Mouse (Mus musculus): ENCODE results near the gene Mlf2. TPM values are rescaled to one million over a fixed set of nuclear protein-coding genes. Genes with fewer than 3 reads are reported as not detected.
A peak's percentile ranks its signal among the peaks of the same experiment; 100 is the strongest.

Mlf2 gene
- total RNA-seq, 1 experiment, result 196 TPM

DNA sequence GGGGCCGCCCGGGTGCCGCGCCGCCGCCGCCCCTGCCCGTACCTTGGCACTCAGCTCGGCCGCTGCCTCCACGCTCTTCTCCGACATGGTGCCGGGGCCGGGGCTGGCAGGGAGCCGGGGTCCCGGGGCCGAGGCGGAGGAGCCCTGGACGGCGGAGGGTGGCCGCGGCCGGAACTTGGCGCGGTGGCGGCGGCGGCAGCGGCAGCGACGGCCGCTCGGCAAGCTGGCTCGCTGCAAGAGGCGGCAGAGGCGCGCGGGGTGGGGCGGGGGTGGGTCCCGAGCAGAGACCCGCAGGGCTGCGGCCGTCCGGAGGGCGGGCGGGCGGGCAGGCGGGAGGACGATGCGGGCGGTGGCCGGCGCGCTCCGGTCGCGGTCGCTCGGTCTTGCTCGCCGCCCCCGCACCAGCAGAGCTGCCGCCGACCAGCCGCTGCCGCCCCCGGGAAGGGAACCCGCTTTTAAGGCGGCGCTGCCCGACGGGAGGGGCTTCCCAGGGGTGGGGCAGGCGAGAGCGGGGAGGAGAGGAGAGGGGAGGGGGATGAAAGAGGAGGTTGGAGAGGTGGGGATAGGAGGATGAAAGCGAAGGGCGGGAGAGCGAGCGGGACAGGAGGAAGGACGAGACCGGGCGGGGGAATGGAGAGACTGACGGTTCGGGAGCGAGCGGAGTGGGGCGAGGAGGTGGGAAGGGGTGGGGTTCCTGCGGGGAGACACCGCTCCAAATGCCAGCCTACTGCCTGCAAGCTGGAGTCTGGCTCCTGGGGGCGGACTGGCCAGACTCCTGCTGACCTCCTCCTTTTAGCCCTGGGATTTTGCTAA, 13.5 kb upstream of the Mlf2 start:
- peaks cover 9% of the 10 kb centered on the region; the same call in 1 of the 2 replicates for H3K36me3 ChIP-seq (ENCODE audit: control insufficient read depth, insufficient read depth, low read length, poor library complexity, severe bottlenecking)
- peak overlapping the region; percentile 95 for H3K27ac ChIP-seq (ENCODE audit: insufficient read depth, low read depth, low read length, poor library complexity, severe bottlenecking)
- H3K9ac ChIP-seq (ENCODE audit: insufficient read depth, low read depth, low read length, poor library complexity, severe bottlenecking), result peak overlapping the region; percentile 97
- H3K4me1 ChIP-seq (ENCODE audit: control insufficient read depth in 2 of 2, insufficient read depth in 2 of 2, low read length in 2 of 2, poor library complexity in 1 of 2), result peaks cover 5 to 36% of the 10 kb centered on the region in 2 experiments
- peak overlapping the region; percentile 96 to 98 for H3K4me3 ChIP-seq (ENCODE audit: insufficient read depth in 1 of 2, low read depth in 1 of 2, low read length in 2 of 2, poor library complexity in 1 of 2, severe bottlenecking in 1 of 2)
- TF ChIP-seq HCFC1 (IDR thresholded peaks at IDR 0.05; ENCODE audit: borderline replicate concordance, insufficient read depth, low read length) (0 out of 2 replicates have a peak, but pooled peaks have one; percentile 48), ZNF384 (IDR thresholded peaks at IDR 0.05; ENCODE audit: low read depth, low read length) (no peak)
- in situ Hi-C loops (cut with MboI; ENCODE audit: low sequenced_read_pairs in 2 of 2, unreplicated experiment in 2 of 2), result no loop called here
- DNase-seq (ENCODE audit: low read depth, low spot score), result peak; percentile 89
- no peaks in the 10 kb centered on the region for H3K9me3 ChIP-seq (ENCODE audit: control insufficient read depth, insufficient read depth, low read depth, low read length)

GRCm38 (mm10) chr6:124918331-124918690, 12.9 kb upstream of the Mlf2 start:
- in situ Hi-C loops (cut with MboI; ENCODE audit: low sequenced_read_pairs in 2 of 2, unreplicated experiment in 2 of 2), result no loop called here
- H3K4me1 ChIP-seq (ENCODE audit: control insufficient read depth in 2 of 2, insufficient read depth in 2 of 2, low read length in 2 of 2, poor library complexity in 1 of 2), result peaks cover 5 to 36% of the 10 kb centered on the region in 2 experiments

GRCm38 (mm10) chr6:124918890-124919627, 12.1 kb upstream of the Mlf2 start:
- H3K4me3 ChIP-seq (ENCODE audit: insufficient read depth in 1 of 2, low read depth in 1 of 2, low read length in 2 of 2, poor library complexity in 1 of 2, severe bottlenecking in 1 of 2), result peak overlapping the region in 1 of 2 experiments; percentile 10; a peak in 1 of 4 replicates
- no peak for DNase-seq (ENCODE audit: low read depth, low spot score)
- peak overlapping the region; percentile 14; the same call in 1 of the 2 replicates for H3K9ac ChIP-seq (ENCODE audit: insufficient read depth, low read depth, low read length, poor library complexity, severe bottlenecking)
- peaks cover 8% of the 10 kb centered on the region; the same call in 1 of the 2 replicates for H3K36me3 ChIP-seq (ENCODE audit: control insufficient read depth, insufficient read depth, low read length, poor library complexity, severe bottlenecking)
- H3K4me1 ChIP-seq (ENCODE audit: control insufficient read depth in 2 of 2, insufficient read depth in 2 of 2, low read length in 2 of 2, poor library complexity in 1 of 2), result peaks cover 5 to 30% of the 10 kb centered on the region in 2 experiments
- no peaks in the 10 kb centered on the region for H3K9me3 ChIP-seq (ENCODE audit: control insufficient read depth, insufficient read depth, low read depth, low read length)
- no peak for TF ChIP-seq HCFC1 (IDR thresholded peaks at IDR 0.05; ENCODE audit: borderline replicate concordance, insufficient read depth, low read length)
- no peak for TF ChIP-seq CHD2 (IDR thresholded peaks at IDR 0.05; ENCODE audit: low read depth, low read length)
- TF ChIP-seq ZNF384 (IDR thresholded peaks at IDR 0.05; ENCODE audit: low read depth, low read length), result no peak
- TF ChIP-seq ZC3H11A (IDR thresholded peaks at IDR 0.05; ENCODE audit: borderline replicate concordance, low read depth, low read length), result no peak
- TF ChIP-seq MAFK (IDR thresholded peaks at IDR 0.05; ENCODE audit: insufficient read depth, low read depth, low read length), result no peak
- peak overlapping the region; percentile 56; the same call in 1 of the 2 replicates for H3K27ac ChIP-seq (ENCODE audit: insufficient read depth, low read depth, low read length, poor library complexity, severe bottlenecking)
- in situ Hi-C loops (cut with MboI; ENCODE audit: low sequenced_read_pairs in 2 of 2, unreplicated experiment in 2 of 2), result no loop called here

More at GRCm38 (mm10) chr6:124918331-124918690, 12.9 kb upstream of the Mlf2 start:
- H3K4me3 ChIP-seq (ENCODE audit: insufficient read depth in 1 of 2, low read depth in 1 of 2, low read length in 2 of 2, poor library complexity in 1 of 2, severe bottlenecking in 1 of 2), result peak overlapping the region; percentile 71 to 98
- H3K36me3 ChIP-seq (ENCODE audit: control insufficient read depth, insufficient read depth, low read length, poor library complexity, severe bottlenecking), result peaks cover 9% of the 10 kb centered on the region; the same call in 1 of the 2 replicates
- no peak for DNase-seq (ENCODE audit: low read depth, low spot score)
- H3K27ac ChIP-seq (ENCODE audit: insufficient read depth, low read depth, low read length, poor library complexity, severe bottlenecking), result peak overlapping the region; percentile 76
- H3K9ac ChIP-seq (ENCODE audit: insufficient read depth, low read depth, low read length, poor library complexity, severe bottlenecking), result peak overlapping the region; percentile 97
- no peaks in the 10 kb centered on the region for H3K9me3 ChIP-seq (ENCODE audit: control insufficient read depth, insufficient read depth, low read depth, low read length)
- TF ChIP-seq CHD2 (IDR thresholded peaks at IDR 0.05; ENCODE audit: low read depth, low read length), result no peak
- no peak for TF ChIP-seq ZC3H11A (IDR thresholded peaks at IDR 0.05; ENCODE audit: borderline replicate concordance, low read depth, low read length)
- TF ChIP-seq ZNF384 (IDR thresholded peaks at IDR 0.05; ENCODE audit: low read depth, low read length), result no peak
- no peak for TF ChIP-seq HCFC1 (IDR thresholded peaks at IDR 0.05; ENCODE audit: borderline replicate concordance, insufficient read depth, low read length)
- no peak for TF ChIP-seq MAFK (IDR thresholded peaks at IDR 0.05; ENCODE audit: insufficient read depth, low read depth, low read length)

GRCm38 (mm10) chr6:124919695-124920317, 11.4 kb upstream of the Mlf2 start, which contains the start of gene Ptms:
TSS of gene Ptms (minus strand) at chr6:124920103.
- H3K9ac ChIP-seq (ENCODE audit: insufficient read depth, low read depth, low read length, poor library complexity, severe bottlenecking), result peak within 1 kb of the TSS; percentile 81
- DNase-seq (ENCODE audit: low read depth, low spot score), result peak; percentile 98
- in situ Hi-C loops (cut with MboI; ENCODE audit: low sequenced_read_pairs in 2 of 2, unreplicated experiment in 2 of 2), result no loop called here
- H3K27ac ChIP-seq (ENCODE audit: insufficient read depth, low read depth, low read length, poor library complexity, severe bottlenecking), result peak within 1 kb of the TSS; percentile 99
- TF ChIP-seq ZNF384 (IDR thresholded peaks at IDR 0.05; ENCODE audit: low read depth, low read length), result no peak
- peak; percentile 92 for TF ChIP-seq CHD2 (IDR thresholded peaks at IDR 0.05; ENCODE audit: low read depth, low read length)
- TF ChIP-seq MAFK (IDR thresholded peaks at IDR 0.05; ENCODE audit: insufficient read depth, low read depth, low read length), result no peak
- no peak for TF ChIP-seq HCFC1 (IDR thresholded peaks at IDR 0.05; ENCODE audit: borderline replicate concordance, insufficient read depth, low read length)
- no peak for TF ChIP-seq ZC3H11A (IDR thresholded peaks at IDR 0.05; ENCODE audit: borderline replicate concordance, low read depth, low read length)
- H3K4me3 ChIP-seq (ENCODE audit: insufficient read depth in 1 of 2, low read depth in 1 of 2, low read length in 2 of 2, poor library complexity in 1 of 2, severe bottlenecking in 1 of 2), result peak within 1 kb of the TSS; percentile 59 to 65
- no peaks in the 10 kb centered on the region for H3K9me3 ChIP-seq (ENCODE audit: control insufficient read depth, insufficient read depth, low read depth, low read length)
- peaks cover 5 to 24% of the 10 kb centered on the region in 2 experiments for H3K4me1 ChIP-seq (ENCODE audit: control insufficient read depth in 2 of 2, insufficient read depth in 2 of 2, low read length in 2 of 2, poor library complexity in 1 of 2)
- peaks cover 3% of the 10 kb centered on the region; the same call in 1 of the 2 replicates for H3K36me3 ChIP-seq (ENCODE audit: control insufficient read depth, insufficient read depth, low read length, poor library complexity, severe bottlenecking)

All from ES-E14 (cell line).